Mouse (Mus musculus): ENCODE data around the gene Sox5.

Gene Sox5

GRCm38 (mm10) chr6:144737786-144738185, 44.0 kb downstream of the Sox5 start:
- in situ Hi-C loops (cut with MboI; ENCODE audit: low pct_unique_long_range_greater_than_20kb in 1 of 2, low sequenced_read_pairs in 2 of 2, unreplicated experiment in 1 of 2), result no loop called here

GRCm38 (mm10) chr6:144731251-144731970, 50.4 kb downstream of the Sox5 start:
- in situ Hi-C loops (cut with MboI; ENCODE audit: low pct_unique_long_range_greater_than_20kb in 1 of 2, low sequenced_read_pairs in 2 of 2, unreplicated experiment in 1 of 2), result no loop called here

GRCm38 (mm10) chr6:144723530-144724144, 58.1 kb downstream of the Sox5 start:
- in situ Hi-C loops (cut with MboI; ENCODE audit: low pct_unique_long_range_greater_than_20kb in 1 of 2, low sequenced_read_pairs in 2 of 2, unreplicated experiment in 1 of 2), result no loop called here

- in situ Hi-C loops (cut with MboI; ENCODE audit: low pct_unique_long_range_greater_than_20kb in 1 of 2, low sequenced_read_pairs in 2 of 2, unreplicated experiment in 1 of 2), result no loop called here
These were observed 58.8 kb downstream of the Sox5 start for GRCm38 (mm10) chr6:144723024-144723423.

- in situ Hi-C loops (cut with MboI; ENCODE audit: low pct_unique_long_range_greater_than_20kb in 1 of 2, low sequenced_read_pairs in 2 of 2, unreplicated experiment in 1 of 2), result no loop called here
These were observed 60.9 kb downstream of the Sox5 start for GRCm38 (mm10) chr6:144720846-144721245.

GRCm38 (mm10) chr6:144716376-144716775, 65.4 kb downstream of the Sox5 start:
- in situ Hi-C loops (cut with MboI; ENCODE audit: low pct_unique_long_range_greater_than_20kb in 1 of 2, low sequenced_read_pairs in 2 of 2, unreplicated experiment in 1 of 2), result no loop called here

GRCm38 (mm10) chr6:144711841-144712240, 69.9 kb downstream of the Sox5 start:
- in situ Hi-C loops (cut with MboI; ENCODE audit: low pct_unique_long_range_greater_than_20kb in 1 of 2, low sequenced_read_pairs in 2 of 2, unreplicated experiment in 1 of 2), result no loop called here

GRCm38 (mm10) chr6:144710816-144711215, 71.0 kb downstream of the Sox5 start:
- in situ Hi-C loops (cut with MboI; ENCODE audit: low pct_unique_long_range_greater_than_20kb in 1 of 2, low sequenced_read_pairs in 2 of 2, unreplicated experiment in 1 of 2), result no loop called here

GRCm38 (mm10) chr6:144709614-144710180, 72.1 kb downstream of the Sox5 start:
- in situ Hi-C loops (cut with MboI; ENCODE audit: low pct_unique_long_range_greater_than_20kb in 1 of 2, low sequenced_read_pairs in 2 of 2, unreplicated experiment in 1 of 2), result no loop called here

GRCm38 (mm10) chr6:144708410-144708809, 73.4 kb downstream of the Sox5 start:
- in situ Hi-C loops (cut with MboI; ENCODE audit: low pct_unique_long_range_greater_than_20kb in 1 of 2, low sequenced_read_pairs in 2 of 2, unreplicated experiment in 1 of 2), result no loop called here

GRCm38 (mm10) chr6:144707976-144708375, 73.8 kb downstream of the Sox5 start:
- in situ Hi-C loops (cut with MboI; ENCODE audit: low pct_unique_long_range_greater_than_20kb in 1 of 2, low sequenced_read_pairs in 2 of 2, unreplicated experiment in 1 of 2), result no loop called here

GRCm38 (mm10) chr6:144704962-144705361, 76.8 kb downstream of the Sox5 start:
- in situ Hi-C loops (cut with MboI; ENCODE audit: low pct_unique_long_range_greater_than_20kb in 1 of 2, low sequenced_read_pairs in 2 of 2, unreplicated experiment in 1 of 2), result no loop called here

- in situ Hi-C loops (cut with MboI; ENCODE audit: low pct_unique_long_range_greater_than_20kb in 1 of 2, low sequenced_read_pairs in 2 of 2, unreplicated experiment in 1 of 2), result no loop called here
These were observed 86.1 kb downstream of the Sox5 start for GRCm38 (mm10) chr6:144695660-144696059.

- in situ Hi-C loops (cut with MboI; ENCODE audit: low pct_unique_long_range_greater_than_20kb in 1 of 2, low sequenced_read_pairs in 2 of 2, unreplicated experiment in 1 of 2), result no loop called here
These were observed 88.4 kb downstream of the Sox5 start for GRCm38 (mm10) chr6:144693211-144693899.

- in situ Hi-C loops (cut with MboI; ENCODE audit: low pct_unique_long_range_greater_than_20kb in 1 of 2, low sequenced_read_pairs in 2 of 2, unreplicated experiment in 1 of 2), result no loop called here
These were observed 90.3 kb downstream of the Sox5 start for GRCm38 (mm10) chr6:144691298-144692041.

GRCm38 (mm10) chr6:144689076-144689475, 92.7 kb downstream of the Sox5 start:
- in situ Hi-C loops (cut with MboI; ENCODE audit: low pct_unique_long_range_greater_than_20kb in 1 of 2, low sequenced_read_pairs in 2 of 2, unreplicated experiment in 1 of 2), result no loop called here

GRCm38 (mm10) chr6:144687681-144688080, 94.1 kb downstream of the Sox5 start:
- in situ Hi-C loops (cut with MboI; ENCODE audit: low pct_unique_long_range_greater_than_20kb in 1 of 2, low sequenced_read_pairs in 2 of 2, unreplicated experiment in 1 of 2), result no loop called here

GRCm38 (mm10) chr6:144681045-144681789, 100.6 kb downstream of the Sox5 start:
- in situ Hi-C loops (cut with MboI; ENCODE audit: low pct_unique_long_range_greater_than_20kb in 1 of 2, low sequenced_read_pairs in 2 of 2, unreplicated experiment in 1 of 2), result no loop called here
